Mouse (Mus musculus): Measurements from ENCODE around the gene Celsr2.
A peak's percentile ranks its signal among the peaks of the same experiment; 100 is the strongest.

The Celsr2 gene

DNA sequence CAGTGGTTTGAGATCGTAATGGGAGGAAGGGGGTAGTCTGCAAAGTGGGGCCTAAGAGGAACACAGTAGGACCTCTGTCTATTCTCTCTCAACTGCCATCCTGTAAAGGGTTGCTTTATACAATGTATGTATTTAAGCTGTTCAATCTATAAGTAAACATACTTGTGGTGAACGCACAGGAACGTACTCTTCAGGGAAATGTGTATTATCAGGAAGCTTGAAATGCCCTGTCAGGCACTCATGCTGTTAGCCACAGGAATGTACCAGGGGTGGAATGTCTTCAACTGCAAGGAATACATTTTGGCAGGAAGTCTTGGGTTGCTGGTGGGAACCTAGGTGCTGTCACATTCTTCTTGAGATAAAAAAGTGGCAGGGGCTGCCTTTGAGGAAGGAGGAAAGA is 42.7 kb downstream of the Celsr2 start:
- DNase-seq: no peak

DNA sequence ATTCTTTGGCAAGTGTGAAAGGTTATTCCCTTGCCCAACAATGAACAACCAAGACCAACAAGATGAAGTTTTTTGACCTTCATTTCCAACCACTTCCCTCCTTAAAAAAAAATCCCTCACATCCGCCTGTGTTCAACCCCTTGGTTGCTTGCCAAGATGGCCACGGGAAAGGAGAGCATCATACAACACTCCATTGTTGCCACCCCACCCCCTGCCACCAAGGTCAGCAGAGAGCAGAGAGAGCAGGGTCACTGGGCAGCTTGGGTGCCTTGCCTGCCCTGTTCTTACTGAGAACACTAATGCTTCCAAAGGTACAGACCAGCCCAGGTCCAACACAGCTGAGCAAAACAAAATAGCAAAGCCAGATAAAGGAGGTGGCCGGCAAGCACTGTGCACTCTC is 43.1 kb downstream of the Celsr2 start:
- DNase-seq: no peak

DNA sequence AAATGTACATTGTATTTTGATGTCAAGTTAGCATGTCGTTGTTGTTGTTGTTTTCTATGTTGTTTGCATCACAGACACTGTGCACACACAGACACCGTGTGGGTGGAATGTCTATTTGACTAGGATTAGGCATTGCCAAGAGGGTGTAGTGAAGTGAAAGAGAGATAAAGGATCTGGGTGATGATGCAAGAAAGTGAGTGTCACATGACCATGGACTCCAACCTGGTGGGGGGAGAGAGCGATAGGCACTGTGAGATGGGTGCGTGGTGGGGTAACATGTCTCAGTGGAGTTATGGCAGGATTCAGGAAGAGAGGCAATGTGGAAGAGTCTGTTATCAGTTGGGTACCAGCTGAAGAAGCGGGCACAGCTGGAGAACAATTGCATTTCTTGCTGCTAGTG is 46.6 kb downstream of the Celsr2 start:
- DNase-seq: no peak

DNA sequence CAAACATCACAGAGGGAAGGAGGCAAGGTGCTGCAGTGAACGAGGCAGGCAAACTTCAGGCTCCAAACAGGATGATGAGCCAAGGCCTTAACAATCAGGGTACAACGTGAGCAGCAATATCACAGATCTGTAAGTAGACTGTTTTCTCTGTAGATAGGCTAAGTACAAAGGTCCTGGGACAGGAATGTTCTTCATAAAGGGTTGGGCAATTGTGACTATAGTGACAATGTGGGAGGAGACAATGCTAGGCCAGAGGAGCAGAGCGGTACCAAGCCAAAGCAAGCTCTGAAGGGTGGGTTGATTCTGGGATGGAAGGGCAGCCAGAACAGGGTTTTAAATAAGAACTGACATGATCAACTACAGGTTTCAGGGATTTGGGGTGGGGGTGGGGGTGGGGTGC is 47.5 kb downstream of the Celsr2 start:
- no peak for DNase-seq

DNA sequence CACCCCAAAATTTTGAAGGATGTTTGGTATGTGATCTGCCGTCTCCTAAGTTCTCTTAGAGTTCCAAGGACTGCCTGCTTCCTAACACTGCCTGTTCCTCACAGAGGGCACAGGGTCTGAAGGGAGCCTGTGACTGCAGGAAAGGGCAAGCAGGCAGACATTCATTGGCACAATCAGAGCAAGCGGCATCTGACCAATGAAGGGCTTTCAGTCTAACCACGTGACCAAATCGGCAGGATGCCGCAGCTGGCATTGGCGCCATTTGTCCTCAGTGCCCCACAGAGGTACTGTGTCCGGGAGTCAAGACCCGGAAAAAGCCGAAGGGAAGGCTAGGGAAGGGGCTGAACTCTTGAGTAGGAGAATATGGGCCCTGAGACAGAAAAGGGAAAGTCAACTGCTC is 48.2 kb downstream of the Celsr2 start:
- DNase-seq: peak; percentile 41

DNA sequence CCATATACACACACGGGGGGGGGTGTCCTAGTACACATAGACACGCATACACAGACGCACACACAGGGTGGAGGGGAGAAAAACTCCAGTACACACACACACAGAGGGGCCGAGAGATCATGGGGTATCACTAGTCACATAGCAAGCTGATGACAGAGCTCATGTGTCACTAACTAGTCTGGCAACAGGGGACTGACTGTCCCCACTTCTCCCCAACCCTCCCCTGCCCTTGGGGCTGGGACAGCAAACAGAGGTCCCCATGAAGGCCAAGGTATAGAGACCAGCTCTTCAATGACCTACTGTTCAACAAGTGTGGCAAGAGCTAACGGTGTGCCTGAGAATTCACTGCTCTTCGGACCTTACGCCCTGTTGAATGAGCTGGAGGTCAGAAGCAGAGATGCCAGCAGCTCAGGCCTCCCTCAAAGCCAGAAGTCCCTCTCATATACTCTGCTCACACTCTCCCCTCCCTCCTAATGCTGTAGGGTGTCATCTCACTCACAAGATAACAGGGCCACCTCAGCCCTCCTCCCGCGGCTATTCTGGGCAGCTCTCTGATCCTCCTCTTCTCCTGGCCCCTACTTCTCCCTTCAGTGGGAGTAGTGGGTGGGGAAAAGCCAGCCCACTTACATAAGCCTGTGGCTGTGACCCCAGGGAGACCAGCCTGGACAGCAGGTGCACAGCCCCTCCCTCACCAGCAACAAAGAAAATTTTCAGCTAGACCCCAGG is 50.9 kb downstream of the Celsr2 start, which contains the start of gene Mybphl:
TSS of gene Mybphl (plus strand) at position 642 of the 726 bp plus-strand sequence.
- no peak for DNase-seq

DNA sequence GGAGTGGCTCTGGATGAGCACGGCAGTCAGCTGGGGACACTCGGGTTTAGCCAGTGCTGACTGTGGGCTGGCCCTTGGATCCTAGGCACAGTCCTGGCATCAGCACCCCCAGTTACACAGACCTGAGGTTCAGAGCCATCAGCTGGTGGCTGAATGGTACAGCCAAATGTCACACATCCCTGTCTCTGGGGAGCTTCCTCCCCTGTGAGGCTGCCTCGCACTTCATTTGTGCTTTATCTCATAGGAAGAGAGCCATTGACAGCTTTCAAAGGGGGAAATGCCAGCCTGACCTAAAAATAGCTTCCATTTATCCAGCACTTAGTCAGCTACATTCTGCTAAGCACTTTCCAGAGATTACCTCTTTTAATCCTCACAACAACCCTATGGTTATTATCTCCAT is 51.7 kb downstream of the Celsr2 start:
- DNase-seq: no peak

DNA sequence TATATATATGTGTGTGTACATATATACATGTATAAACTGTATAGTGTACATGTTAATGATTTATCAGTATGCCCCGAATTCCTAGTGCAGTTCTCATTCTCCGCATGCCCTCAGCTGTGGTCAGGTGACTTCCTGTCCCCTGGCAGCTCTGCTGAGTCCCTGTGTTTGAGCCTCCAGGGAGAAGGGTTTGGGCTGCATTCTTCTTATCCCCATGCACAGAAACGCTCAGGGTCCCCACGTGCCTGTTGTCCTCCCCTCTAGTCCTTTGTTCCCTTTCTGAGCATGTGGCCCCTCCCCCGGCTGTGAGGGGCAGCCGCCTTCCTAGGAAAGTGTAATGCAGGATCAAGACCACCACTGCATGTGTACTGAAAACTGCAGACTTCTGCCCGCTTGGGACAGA is 54.5 kb downstream of the Celsr2 start:
- peak; percentile 74 for DNase-seq

DNA sequence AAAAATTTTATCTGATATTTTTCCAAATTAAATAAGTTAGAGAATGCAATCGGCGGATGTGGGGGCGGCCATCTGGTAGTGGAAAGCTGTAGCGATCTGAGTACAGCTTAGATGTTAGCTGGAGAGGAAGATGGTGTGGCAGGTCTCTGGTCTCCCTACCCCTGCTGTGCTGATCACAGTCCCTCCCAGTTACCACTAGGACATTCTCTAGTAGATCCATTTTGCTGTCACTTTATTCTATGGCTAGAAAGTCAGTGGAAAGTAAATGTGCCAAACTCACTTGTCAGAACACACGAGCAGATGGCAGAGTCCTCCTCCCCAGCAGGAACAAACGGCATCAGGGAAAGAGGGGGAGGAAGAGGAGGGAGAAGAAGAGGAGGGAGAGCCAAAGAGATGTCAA is 56.9 kb downstream of the Celsr2 start:
- DNase-seq: no peak

DNA sequence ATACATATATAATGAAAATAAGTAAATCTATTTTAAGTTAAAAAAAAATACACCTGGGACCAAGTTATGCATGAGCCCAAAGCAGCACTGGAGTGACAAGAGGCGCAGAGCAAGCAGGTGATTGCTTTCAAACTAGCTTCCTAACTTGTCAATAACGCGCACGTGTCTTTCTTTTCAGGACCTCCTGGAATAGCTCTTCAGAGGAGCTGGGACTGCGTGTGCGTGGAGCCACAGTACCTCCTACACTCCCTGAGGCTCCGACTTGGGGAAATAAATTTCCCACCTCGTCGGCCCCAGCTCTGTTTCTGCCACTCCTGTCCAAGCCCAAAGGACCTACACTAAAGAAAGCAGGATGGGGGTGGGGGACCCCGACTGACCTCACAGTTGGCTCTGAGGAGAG is 58.3 kb downstream of the Celsr2 start:
- no peak for DNase-seq

DNA sequence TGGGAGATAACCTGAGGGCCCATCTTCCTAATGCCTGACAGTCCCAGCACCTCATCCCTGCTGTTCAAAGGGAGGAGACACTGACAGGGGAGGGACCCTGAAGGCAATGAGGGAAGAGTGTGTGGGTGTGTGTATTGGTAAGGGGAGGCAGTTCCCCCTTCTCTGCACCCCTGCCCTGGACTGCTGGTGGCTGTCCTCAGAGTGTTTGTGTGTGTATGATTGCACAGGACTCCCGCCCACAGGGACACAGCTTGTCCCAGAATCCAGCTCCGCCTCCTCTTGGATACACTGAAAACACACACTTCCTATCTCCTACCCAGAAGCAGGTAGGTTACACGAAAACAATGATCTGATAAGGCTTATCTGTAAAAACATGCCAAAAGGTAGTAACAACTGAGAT is 60.1 kb downstream of the Celsr2 start:
- DNase-seq: no peak

DNA sequence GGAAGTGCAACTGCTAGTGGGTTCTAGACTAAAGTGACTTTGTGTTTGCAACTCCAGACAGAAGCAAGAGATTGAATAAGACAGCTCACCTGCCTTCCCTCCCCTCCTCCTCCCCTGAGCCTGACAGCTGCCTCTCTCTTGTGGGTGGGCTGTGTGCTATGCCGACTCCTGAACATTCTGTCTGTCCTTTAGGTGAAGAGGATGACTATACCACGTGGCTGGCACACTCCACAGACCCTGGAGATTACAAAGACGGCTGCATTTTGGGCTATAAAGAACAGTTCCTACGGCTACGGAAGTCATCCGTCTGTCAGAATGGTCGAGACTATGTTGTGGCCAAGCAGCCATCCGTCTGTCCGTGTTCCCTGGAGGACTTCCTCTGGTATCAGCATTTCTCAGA is 67.0 kb downstream of the Celsr2 start:
- DNase-seq: no peak

DNA sequence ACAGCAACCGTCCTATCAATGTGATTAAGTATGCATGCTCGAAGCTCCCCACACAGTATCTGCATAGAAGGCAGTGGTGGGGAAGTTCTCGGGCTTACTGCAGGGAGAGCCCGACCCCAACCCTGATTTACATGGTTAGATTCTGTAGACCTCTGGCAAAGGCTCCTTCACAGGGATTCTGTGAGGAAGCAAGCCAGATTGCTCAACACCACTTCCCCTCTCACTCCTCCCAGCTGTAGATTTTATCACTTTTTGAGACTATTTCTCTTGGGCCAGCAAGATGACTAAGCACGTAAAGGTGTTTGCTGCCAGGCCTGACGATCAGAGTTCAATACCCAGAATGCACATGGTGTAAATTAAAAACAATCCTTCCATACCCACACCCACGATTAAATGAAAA is 69.5 kb downstream of the Celsr2 start:
- no peak for DNase-seq

DNA sequence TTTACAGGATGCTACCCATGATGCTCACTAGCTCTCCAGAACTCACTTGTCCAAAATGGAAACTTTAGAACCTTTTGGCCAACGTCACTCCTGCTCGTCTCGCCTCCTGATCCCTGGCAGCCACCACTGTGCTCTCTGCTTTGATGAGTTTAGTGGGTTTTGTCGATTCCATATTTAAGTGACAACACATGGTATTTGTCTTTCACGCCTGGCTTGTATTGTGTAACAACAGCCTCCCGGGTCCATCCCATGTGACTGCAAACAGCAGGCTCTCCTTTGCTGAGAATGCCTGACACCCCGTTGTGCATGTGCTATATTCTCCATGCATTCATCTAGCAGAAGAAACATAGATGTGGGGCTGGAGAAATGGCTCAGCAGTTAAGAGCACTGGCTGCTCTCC is 73.2 kb downstream of the Celsr2 start:
- no peak for DNase-seq

DNA sequence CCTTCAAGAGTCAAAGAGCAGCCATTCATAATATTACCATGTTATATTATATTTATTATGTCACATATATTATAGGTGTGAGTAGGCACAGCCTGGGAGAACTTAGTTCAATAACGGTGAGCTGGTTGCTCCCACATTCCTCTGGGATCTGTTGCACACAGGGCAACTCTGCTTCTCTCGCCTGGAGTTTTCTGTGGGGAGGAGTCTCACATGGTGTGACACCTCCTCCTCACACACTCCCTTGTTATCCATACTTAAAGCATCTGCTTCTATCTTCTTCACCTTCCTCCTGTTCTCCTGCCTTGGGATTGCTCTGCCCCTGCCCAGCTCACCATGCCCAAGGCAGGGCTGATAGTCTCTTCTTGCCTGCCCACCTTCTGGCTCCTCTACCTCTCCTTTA is 74.3 kb downstream of the Celsr2 start:
- DNase-seq: no peak
